Mouse (Mus musculus): ENCODE data around the gene Pglyrp1.

Gene Pglyrp1

GRCm38 (mm10) chr7:18926041-18926790 lies 55.1 kb downstream of the Pglyrp1 start:
- ATAC-seq (ENCODE audit: low TSS enrichment), result no peak

GRCm38 (mm10) chr7:18926911-18927310 lies 55.8 kb downstream of the Pglyrp1 start:
- no peak for ATAC-seq (ENCODE audit: low TSS enrichment)

- no peak for ATAC-seq (ENCODE audit: low TSS enrichment)
Measured at GRCm38 (mm10) chr7:18927759-18928158, 56.6 kb downstream of the Pglyrp1 start.

Data from frontal cortex, adult (tissue).